Mouse (Mus musculus) CH12F3 (cell line): ENCODE data around the gene Mdc1.

ENCODE experiments used
- in situ Hi-C: fragments of 300-500 bp; cut with MboI; formaldehyde crosslinking; loops from 2 replicates; pipeline ENCODE4 v1.14.3; 2020; ENCODE audit warnings: low sequenced_read_pairs

Gene Mdc1

GRCm38 (mm10) chr17:35874721-35875120, 33.4 kb downstream of the Mdc1 start:
- in situ Hi-C loops: loop anchor here (5.0 kb wide), 1 partner anchor 42 kb away; no protein-coding TSS in a partner anchor

GRCm38 (mm10) chr17:35879245-35880057, 38.1 kb downstream of the Mdc1 start, which contains the start of gene Dhx16:
Dhx16 (plus strand) TSS chr17:35879819.
- in situ Hi-C loops: no loop called here

DNA sequence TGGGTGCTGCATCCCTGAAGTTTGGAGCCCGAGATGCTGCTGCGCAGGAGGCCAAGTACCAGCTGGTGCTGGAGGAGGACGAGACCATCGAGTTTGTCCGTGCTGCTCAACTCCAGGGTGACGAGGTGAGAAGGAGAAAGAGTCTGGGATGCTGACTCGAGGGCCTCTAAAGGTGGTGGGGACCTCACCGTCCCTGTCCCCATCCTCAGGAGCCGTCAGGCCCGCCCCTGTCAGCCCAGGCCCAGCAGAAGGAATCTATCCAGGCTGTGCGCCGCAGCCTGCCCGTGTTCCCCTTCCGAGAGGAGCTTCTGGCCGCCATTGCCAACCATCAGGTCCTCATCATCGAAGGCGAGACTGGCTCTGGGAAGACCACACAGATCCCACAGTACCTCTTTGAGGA, 41.6 kb downstream of the Mdc1 start:
- in situ Hi-C loops: no loop called here

- in situ Hi-C loops: no loop called here
Measured at GRCm38 (mm10) chr17:35883777-35884176, 42.5 kb downstream of the Mdc1 start.

- in situ Hi-C loops: no loop called here
Measured at GRCm38 (mm10) chr17:35887725-35888124, 46.4 kb downstream of the Mdc1 start.

- in situ Hi-C loops: no loop called here
Measured at GRCm38 (mm10) chr17:35896781-35897643, 55.7 kb downstream of the Mdc1 start, which contains the start of gene 2310061I04Rik. 2310061I04Rik (minus strand) TSS chr17:35897431.

DNA sequence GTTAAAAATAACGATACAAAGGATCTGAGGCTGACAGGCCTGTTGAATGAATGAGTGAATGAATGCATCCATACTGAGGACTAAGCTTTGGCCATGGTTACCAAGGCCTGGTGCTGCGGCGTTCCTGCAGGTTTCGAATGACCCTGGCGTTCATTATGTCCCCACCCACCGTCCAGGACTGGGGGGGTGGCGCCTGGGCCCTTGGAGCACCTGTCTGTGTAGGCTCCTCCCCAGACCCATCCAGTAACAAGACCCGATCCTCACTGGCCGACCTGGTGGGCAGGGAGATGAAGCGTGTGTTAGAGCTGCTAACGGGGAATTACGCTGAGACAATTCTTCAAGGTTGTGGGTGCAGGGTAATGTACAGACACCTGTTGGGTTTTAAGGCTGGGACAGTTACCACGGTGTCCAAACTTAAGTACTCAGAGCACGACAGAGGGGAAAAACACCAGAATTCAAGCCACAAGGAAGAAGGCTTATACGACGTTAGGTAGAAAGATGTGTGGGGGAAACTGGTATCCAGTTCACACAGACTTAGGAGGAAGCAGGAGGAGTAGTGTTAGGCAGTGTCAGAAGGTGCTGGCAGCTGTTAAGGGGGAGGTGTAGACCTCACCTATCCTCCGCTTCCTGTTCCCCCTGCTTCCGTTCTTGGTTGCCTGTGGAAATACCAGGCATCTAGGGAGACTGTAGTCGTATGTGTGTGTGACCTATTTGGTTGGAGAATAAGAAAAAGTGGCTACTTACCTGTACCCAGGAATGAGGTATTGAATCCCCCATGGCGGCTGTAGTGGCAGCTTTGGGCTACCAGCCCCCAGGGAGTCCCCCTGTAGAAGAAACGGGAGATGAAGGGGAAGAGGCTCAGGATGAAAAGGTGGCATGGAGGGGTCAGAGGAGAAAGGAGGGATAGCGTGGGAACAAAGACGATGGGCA, 56.6 kb downstream of the Mdc1 start:
- in situ Hi-C loops: no loop called here

- in situ Hi-C loops: no loop called here
Measured at GRCm38 (mm10) chr17:35900636-35901035, 59.3 kb downstream of the Mdc1 start.

DNA sequence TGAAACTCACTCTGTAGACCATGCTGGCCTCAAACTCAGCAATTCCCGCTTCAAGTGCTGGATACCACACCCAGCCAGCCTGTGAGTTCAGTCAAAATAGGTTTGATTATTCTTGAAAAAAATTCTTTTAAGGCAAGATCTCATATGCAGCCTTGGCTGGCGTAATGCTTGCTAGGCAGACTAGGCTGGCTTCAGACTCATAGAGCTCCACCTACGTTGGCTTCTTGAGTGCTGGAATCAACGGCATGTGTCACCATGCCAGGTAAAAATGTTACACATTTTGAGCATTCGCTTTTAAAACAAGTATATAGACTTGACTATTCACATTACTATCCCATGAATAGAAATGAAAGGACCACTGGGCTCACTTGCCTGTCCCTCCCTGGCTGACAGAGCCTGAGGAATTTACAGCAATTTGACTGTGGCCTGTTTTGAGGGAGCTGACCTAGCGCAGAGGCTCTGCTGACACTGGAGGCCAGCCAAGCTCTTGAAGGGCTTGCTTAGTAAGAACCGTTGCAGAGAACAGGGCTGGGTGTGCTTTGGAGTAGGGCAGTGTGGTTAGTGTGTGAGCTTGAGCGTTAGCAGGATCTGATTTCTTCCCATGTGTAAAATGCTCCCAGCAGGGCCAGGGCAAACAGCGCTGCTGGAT, 62.2 kb downstream of the Mdc1 start:
- in situ Hi-C loops: no loop called here

GRCm38 (mm10) chr17:35903992-35904355, 62.7 kb downstream of the Mdc1 start:
- in situ Hi-C loops: no loop called here

DNA sequence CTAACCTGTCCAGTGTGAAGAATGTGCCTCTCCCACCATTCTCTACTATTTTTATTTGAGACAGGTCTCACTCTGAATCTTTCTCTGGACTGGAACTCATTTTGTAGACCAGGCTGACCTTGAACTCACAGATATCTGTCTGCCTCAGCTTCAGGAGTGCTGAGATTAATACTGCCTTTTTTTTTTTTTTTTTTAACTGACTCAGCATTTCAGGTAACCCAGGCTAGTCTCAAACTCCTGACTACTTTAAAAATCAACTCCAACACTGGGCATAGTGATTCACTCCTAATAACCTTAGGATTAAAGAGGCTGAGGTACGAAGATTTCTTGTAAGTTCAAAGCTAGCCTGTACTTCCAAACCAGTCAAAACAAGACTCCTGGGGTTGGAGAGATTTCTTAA, 64.3 kb downstream of the Mdc1 start:
- in situ Hi-C loops: no loop called here

GRCm38 (mm10) chr17:35907609-35908008, 66.3 kb downstream of the Mdc1 start:
- in situ Hi-C loops: no loop called here
